Mouse (Mus musculus) frontal cortex, postnatal 14 days (tissue): ENCODE results near the gene Ppm1h.
A peak's percentile ranks its signal among the peaks of the same experiment; 100 is the strongest.

Experiments
- DNase-seq, 2 experiments: peaks; one replicate each; pipeline ENCODE4 v3.0.0; 2022; ENCODE audit warnings: low spot score in 2 of 2

Gene Ppm1h

GRCm38 (mm10) chr10:122807127-122808105 is 128.9 kb downstream of the Ppm1h start:
- peak; percentile 35 to 49 for DNase-seq

DNA sequence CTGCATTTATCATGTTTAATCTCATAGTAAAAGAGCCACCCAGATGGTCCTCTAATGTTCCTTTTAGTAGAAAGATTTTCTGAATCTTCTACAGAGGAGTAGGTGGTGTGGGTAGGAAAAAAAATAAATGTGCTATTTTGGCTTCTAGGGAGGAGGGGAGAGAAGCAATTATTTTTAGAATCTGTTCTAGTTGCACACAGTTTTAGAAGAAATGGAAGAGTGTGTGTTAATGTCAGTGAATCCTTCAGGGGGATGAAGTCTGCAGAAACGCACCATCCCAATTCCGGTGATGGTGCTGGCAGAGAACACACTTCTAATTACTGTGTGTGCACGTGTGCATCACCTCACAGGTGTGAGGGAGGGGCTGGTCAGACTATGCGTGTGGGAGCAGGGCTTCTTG is 129.6 kb downstream of the Ppm1h start:
- DNase-seq = no peak

GRCm38 (mm10) chr10:122809851-122810250 is 131.3 kb downstream of the Ppm1h start:
- DNase-seq = no peak

DNA sequence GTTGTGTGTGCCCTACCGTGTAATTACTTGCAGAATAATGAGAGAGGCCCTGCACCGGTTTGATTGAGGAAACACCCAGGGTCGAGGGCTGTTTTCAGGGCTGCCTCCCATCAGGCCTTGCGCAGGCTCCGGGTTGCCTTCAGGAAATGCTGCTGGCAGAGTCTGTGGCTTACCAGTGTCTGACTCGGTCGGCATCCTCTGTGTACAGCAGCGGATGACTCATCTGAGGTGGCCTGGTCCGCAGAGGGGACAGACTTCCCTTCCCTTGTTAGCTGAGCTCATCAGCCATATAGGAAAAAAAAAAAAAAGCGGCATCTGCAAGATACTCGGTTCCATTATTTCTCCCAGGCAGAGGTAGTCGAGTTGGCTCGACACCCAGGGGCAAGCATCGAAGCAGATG is 136.5 kb downstream of the Ppm1h start:
- peak in 1 of 2 experiments; percentile 39 for DNase-seq

- DNase-seq = no peak
Measured at GRCm38 (mm10) chr10:122817741-122818140, 139.2 kb downstream of the Ppm1h start.

DNA sequence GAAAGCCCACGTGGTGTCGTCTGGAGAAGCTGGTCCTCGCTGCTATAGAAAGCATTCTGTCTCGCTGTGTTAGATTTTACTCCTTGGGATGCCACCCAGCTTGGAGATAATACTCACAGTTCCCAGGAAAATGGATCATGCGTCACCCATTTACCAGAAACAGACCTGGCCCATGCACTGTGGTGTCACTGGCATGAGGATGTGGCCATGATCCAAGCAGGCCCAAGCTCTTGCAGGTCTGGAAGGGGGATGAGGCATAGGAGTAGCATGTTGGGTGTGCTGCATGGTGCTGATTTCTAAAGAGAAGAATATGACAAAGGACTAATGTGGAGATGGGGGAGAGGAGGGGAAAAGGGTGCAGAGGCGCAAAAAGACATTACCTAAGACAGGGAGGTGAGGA is 141.2 kb downstream of the Ppm1h start:
- DNase-seq = no peak

DNA sequence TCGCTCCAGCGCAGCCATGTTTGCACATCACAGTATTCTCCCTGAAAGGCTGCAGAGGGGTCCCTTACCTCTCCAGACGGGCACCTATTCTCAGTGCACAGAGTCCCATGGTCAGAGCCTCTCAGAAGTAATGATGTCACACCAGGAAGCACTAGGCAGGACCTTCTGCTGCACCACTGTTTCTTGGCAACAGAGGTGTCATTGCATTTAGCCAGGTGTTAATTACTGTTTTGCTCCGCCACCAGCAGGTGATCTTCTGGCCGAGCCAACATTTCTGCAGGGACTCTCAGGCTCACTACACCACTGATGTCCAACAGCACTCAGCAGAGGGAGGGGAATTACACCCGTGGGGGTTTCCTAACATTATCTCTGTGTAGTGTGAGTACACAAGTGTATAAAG is 143.0 kb downstream of the Ppm1h start:
- DNase-seq = no peak

- no peak for DNase-seq
Measured at GRCm38 (mm10) chr10:122823642-122824041, 145.1 kb downstream of the Ppm1h start.

DNA sequence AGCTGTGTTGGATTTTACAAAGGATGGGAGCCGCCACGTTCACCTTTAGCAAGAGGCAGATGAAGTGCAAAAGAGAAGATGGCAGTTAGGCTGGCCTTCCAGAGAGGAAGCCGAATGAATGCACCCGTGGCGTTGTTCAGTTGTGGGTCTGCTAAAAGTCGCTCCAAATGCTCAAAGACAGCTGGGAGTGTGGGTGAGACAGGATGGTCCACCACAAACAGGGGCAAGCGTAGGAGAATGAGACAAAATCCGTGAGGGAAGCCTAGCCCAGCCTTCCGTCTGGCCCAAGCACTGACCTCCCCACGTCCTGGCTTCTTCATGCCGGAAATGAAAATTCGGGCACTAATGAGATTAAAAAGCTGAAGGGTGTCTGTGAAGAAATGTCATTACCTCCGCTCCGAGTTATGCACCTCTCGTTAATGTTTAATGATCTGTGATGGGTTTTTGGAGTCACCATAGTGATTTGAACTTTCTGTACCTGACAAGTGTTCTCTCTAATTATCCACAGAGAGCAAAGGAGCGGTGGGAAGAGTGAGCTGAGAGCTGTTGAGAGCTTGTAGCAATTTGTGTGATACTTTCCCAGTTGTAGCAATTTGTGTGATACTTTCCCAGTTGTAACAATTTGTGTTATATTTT is 148.3 kb downstream of the Ppm1h start:
- no peak for DNase-seq

- no peak for DNase-seq
Measured at GRCm38 (mm10) chr10:122827719-122828414, 149.3 kb downstream of the Ppm1h start.

- no peak for DNase-seq
Measured at GRCm38 (mm10) chr10:122829801-122830217, 151.2 kb downstream of the Ppm1h start.

DNA sequence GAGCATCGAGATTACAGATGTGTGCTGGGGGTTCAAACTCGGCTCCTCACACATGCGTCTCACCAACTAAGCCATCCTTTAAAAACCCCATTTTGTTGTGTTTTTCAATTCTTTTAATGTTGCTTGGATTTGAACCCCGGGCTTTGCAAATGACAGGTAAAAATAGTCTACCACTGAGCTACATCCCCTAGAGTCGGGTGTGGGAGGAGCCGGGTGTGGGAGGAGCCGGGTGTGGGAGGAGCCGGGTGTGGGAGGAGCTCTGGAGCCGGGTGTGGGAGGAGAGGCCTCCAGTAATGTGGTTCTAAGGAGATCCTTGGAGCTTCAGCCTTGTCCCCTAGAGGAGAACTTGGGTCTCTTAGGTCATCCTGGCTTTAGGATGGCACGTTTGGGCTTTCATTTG is 152.1 kb downstream of the Ppm1h start:
- no peak for DNase-seq

- no peak for DNase-seq
Measured at GRCm38 (mm10) chr10:122842014-122842413, 163.5 kb downstream of the Ppm1h start.

DNA sequence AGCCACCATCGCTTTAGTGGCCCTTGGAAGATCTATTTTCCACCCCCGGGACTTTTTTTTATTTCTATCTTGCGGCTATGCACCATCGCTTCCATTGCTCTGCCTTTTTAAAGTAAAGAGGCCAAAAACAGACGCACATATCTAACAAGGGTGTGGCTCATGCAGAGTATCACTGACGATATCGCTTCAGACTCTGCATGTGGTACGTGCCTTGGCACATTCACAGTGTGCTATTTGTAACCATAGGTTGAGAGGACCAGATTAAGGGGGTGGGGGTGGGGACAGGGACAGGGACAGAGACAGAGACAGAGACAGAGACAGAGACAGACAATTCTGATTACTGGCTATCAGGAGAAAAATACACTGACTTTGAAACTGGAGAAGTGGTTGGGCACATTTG is 164.4 kb downstream of the Ppm1h start:
- DNase-seq = no peak

- DNase-seq = no peak
Measured at GRCm38 (mm10) chr10:122845471-122845870, 166.9 kb downstream of the Ppm1h start.

GRCm38 (mm10) chr10:122846476-122846875 is 167.9 kb downstream of the Ppm1h start:
- DNase-seq = no peak

DNA sequence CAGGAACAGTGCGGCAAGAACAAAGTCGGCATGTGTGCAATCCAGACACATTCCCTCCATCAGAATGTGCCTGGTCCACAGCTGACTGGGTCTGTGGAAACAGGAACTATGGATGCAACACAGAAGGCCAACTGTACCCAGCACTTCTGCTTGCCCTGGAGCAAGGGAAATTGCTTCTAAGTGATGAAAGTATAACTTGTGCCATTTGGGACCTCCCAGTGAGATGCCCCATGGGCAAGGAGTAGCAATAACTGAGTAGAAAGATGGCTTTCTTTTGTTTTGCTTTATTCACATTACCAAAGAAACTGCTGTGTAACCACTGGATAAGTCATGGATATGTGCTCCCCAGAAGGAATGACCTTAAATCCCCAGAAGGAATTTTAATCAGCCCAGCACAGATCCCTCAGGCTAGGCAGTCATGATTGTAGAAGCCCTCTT is 169.5 kb downstream of the Ppm1h start:
- no peak for DNase-seq

GRCm38 (mm10) chr10:122851267-122852160 is 173.0 kb downstream of the Ppm1h start:
- DNase-seq = no peak

DNA sequence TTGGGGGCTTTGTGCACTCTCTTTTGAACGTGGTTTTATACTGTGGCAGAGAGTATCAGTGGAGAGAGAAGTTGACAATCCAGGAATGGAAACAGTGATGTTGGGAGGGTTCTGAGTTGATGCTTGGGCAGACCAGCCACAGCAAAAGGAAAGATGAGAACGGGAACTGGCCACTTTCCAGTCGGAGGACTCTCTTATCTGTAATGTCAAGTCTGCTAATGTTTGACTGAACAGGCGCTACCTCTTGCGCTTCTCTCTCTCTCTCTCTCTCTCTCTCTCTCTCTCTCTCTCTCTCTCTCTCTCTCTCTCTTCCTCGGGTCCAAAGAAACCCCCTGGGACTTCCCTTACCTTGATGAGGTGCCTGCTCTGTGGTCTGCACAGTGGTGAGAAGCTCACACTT is 176.0 kb downstream of the Ppm1h start:
- DNase-seq = no peak

DNA sequence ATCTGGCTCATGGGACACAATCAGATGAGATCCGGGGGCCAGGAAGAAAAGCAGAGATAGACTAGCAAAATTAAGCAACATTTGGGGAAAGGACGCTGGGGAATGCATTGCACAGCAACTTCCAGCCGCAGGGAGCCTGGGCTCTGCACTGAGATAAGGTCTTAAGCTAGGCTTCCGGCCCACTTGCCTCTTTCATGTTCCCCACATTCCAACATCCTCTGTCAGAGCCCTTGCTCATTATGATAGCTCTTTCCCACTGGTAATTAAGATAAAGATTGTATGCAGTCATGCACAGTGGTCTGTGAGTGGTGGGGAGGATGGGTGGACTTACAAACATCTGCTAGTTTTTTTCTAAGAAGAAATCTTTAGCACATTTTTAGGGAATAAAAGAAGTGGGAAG is 176.6 kb downstream of the Ppm1h start:
- DNase-seq = no peak

DNA sequence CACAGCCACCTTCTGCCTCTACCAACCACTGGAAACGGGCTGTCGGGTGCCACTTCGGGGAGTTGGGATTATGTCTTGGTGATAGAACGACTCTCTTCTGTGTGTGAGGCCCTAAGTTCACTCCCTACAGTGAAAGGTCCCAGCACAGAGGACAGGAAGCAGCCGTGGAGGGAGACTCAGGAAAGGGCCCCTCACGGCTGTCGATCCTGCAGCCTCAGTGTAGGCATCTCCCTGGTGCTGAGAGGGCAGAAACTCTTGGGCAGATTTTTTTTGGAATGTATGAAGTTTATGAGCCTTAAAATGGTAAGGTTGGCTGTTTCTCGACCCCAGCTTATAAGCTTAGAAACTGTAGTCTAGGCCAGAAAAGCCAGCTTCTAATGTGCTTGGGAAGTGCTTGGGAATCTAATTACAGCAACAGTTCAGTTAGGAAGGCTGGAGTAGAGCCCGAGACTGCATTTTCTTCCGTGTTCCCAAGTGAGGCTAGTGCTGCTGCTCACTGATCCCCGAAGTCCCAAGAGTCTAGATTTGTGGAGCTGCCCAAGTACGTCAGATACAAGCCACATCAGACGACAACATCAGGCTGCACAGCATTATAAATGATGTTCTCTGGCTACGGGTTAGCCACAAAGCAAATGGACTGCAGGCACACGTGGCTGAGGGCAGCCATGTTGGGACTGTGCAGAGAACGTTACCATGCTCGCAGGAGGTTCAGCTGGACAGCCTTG is 177.6 kb downstream of the Ppm1h start:
- DNase-seq = no peak
